Mouse (Mus musculus): ENCODE data around the gene Xntrpc. TPM values are rescaled to one million over a fixed set of nuclear protein-coding genes. Genes with fewer than 3 reads are reported as not detected.

Gene Xntrpc
- total RNA-seq, 2 experiments from 2014 or later, result 0.27 to 0.94 TPM

DNA sequence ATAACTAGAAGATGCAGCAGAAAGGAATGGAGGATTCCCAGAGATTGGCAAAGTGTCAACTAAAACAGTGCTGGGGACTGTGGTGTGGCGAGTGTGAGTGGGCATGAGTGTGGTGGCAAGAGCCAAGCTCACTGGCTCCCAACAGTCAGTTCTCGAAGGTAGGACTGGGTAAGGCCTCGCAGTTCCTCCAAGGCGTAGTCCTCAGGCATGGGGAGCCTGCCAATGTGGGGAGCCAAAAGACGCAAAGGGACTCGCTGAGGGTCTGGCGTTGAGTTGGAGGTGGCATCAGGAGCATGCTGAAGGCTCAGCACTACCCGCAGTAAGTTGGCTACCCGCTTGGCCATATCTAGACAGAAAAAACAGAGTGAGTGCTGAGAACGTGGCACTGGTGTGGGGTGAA, 54.8 kb downstream of the Xntrpc start:
- no peak for DNase-seq
- intact Hi-C loops (cut with DNase I), result no loop called here

DNA sequence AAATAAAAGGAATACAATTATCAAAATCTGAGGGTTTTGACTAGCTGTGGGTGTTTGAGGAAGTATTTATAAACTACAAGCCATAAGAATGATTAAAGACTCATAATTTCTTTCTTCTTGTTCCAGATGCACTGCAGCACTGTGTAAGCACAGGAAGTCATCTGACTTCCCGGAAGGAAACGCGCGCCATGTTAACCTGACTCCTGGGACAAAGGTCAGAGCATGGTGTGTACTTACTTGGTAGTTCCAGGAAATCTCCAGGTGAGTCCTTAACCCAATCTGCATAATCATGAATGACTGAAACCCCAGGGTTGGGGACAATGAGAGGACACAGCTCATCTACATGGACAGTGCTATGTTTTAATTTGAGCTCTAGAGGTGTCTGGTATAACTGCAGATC, 66.9 kb downstream of the Xntrpc start:
- intact Hi-C loops (cut with DNase I), result no loop called here
- DNase-seq, result no peak

DNA sequence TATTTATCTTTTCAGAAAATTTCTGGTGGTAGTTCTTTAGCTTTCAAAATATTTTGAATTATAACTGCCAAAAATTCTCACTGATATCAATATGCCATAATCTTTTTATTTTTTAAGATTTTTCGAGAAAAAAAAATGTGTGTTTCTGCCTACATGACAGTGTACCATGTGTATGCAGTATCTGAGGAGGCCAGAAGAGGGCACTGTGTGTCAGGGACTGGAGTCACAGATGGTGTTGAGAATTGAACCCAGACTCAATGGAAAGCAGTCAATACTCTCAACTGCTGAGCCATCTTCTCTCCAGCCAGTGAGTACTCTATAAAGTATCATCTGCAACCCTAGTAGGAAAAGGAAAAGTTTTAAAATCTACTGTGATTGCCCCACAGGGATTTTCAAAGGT, 72.0 kb downstream of the Xntrpc start:
- no peak for DNase-seq
- intact Hi-C loops (cut with DNase I), result no loop called here

DNA sequence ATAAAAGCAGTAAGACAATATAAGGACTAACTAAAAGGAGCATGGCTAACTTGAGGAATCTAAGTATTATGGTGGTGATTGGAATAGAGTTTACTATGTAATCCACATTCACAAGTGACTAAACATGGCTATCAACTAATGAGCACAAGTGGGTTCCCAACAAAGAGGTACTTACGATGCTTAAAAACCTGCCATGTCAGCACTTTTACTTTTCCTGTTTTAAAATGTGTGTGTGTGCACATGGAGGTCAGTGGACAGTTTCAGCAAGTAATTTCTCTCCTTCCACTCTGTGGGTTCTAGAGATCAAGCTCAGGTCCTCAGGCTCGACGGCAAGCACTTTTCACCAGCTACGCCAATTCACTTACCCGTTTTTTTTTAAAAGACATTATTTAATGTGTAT, 72.4 kb downstream of the Xntrpc start:
- no peak for DNase-seq
- intact Hi-C loops (cut with DNase I), result no loop called here

Other genes with a start within 250 kb of the Xntrpc start
- gene Phox2a, start 247.4 kb upstream of the Xntrpc start, total RNA-seq (2021), result under 1 TPM; 0.33 to 0.36 TPM
- gene Inppl1, start 227.5 kb upstream of the Xntrpc start, total RNA-seq (2021), result 100 to 1,000 TPM; 130 to 163 TPM
- gene Folr2, start 208.5 kb upstream of the Xntrpc start, total RNA-seq (2021), result 1 to 10 TPM; 5.2 to 7.9 TPM
- 10 to 100 TPM; 20.2 TPM for gene Anapc15, start 202.0 kb upstream of the Xntrpc start, total RNA-seq (2021)
- under 1 TPM; 0.27 to 0.33 TPM for gene Folr1, start 194.9 kb upstream of the Xntrpc start, total RNA-seq (2021)
- gene Lamtor1, start 159.8 kb upstream of the Xntrpc start, total RNA-seq (2021), result 100 to 1,000 TPM; 110 to 111 TPM
- gene Tomt, start 159.4 kb upstream of the Xntrpc start, total RNA-seq (2021), result not detected
- 1 to 10 TPM; 3.6 to 5.2 TPM for gene Lrrc51, start 131.8 kb upstream of the Xntrpc start, total RNA-seq (2021)
- 10 to 100 TPM; 97.8 to 98.6 TPM for gene Numa1, start 131.6 kb upstream of the Xntrpc start, total RNA-seq (2021)
- gene Il18bp, start 47.0 kb upstream of the Xntrpc start, total RNA-seq (2021), result 1 to 10 TPM; 7.3 to 8.6 TPM
- gene Rnf121, start 244 bp upstream of the Xntrpc start, total RNA-seq (2021), result 10 to 100 TPM; 20.3 to 26.3 TPM
- 1 to 10 TPM; 5.6 to 8.2 TPM for gene Xndc1, start 202 bp upstream of the Xntrpc start, total RNA-seq (2021)
- under 1 TPM; 0.28 to 0.70 TPM for gene Trpc2, start 17.4 kb downstream of the Xntrpc start, total RNA-seq (2021)
- gene Art1, start 36.0 kb downstream of the Xntrpc start, total RNA-seq (2021), result 100 to 1,000 TPM; 282 to 343 TPM
- 10 to 100 TPM; 15.3 to 28.1 TPM for gene Art5, start 43.8 kb downstream of the Xntrpc start, total RNA-seq (2021)
- gene Chrna10, start 51.1 kb downstream of the Xntrpc start, total RNA-seq (2021), result not detected
- 10 to 100 TPM; 31.0 to 31.8 TPM for gene Nup98, start 144.5 kb downstream of the Xntrpc start, total RNA-seq (2021)
- 10 to 100 TPM; 67.3 to 73.6 TPM for gene Pgap2, start 144.5 kb downstream of the Xntrpc start, total RNA-seq (2021)
- 10 to 100 TPM; 24.7 to 35.3 TPM for gene Rhog, start 190.3 kb downstream of the Xntrpc start, total RNA-seq (2021)
- 10 to 100 TPM; 21.8 to 29.7 TPM for gene Stim1, start 202.1 kb downstream of the Xntrpc start, total RNA-seq (2021)